Mouse (Mus musculus) layer of hippocampus, adult 2 months (tissue): ENCODE results near the gene Tuba3b. TPM values are rescaled to one million over a fixed set of nuclear protein-coding genes. Genes with fewer than 3 reads are reported as not detected.

ENCODE experiments used
- DNase-seq, 2 experiments: peaks; one replicate each; pipeline ENCODE4 v3.0.0; 2022; ENCODE audit warnings: low spot score in 2 of 2
- H3K27ac ChIP-seq: fragments of 200-600 bp; 2 replicates; pipeline ENCODE4 v1.8.1; 2022
- H3K4me3 ChIP-seq: fragments of 200-600 bp; 2 replicates; pipeline ENCODE4 v1.8.1; 2022; ENCODE audit warnings: mild to moderate bottlenecking
- CTCF ChIP-seq: fragments of 200-600 bp; conservative IDR thresholded peaks from 2 replicates; pipeline ENCODE4 v1.8.1; 2022; ENCODE audit warnings: antibody characterized with exemption, mild to moderate bottlenecking, moderate library complexity
- total RNA-seq, 2 experiments: library from RNA; stranded (reverse); gene quantifications; 2 replicates each; pipeline ENCODE4 v1.2.3; 2021

The Tuba3b gene
- total RNA-seq, 2 experiments from 2014 or later: not detected

GRCm38 (mm10) chr6:145591578-145591977 lies 24.0 kb upstream of the Tuba3b start:
- no peak for DNase-seq
- Histone ChIP-seq H3K4me3 (no peak overlapping the region), H3K27ac (no peak overlapping the region)
- TF ChIP-seq CTCF: no peak

DNA sequence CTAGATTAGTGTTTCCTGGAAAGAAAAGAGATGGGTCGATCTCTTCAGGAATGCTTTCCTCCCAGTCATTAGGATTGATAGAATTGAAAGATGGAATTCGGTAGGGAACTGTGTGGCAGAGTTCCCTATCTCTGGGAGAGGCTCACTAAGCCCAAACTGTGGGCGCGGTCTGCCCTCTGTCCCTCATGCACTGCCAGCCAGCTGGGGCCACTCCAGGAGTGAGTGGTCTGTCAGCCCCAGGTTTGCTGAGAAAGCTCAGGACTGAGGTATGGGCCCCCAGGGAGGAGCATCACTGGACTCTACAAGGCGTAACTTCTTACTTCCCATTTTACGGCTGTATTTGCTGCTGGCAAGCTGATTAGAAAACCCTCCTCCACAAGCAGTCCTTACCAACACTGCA lies 23.5 kb upstream of the Tuba3b start:
- no peak for DNase-seq
- no peak overlapping the region for H3K4me3 ChIP-seq
- no peak overlapping the region for H3K27ac ChIP-seq
- no peak for TF ChIP-seq CTCF

GRCm38 (mm10) chr6:145592531-145592998 lies 23.0 kb upstream of the Tuba3b start:
- no peak overlapping the region for H3K4me3 ChIP-seq
- no peak overlapping the region for H3K27ac ChIP-seq
- DNase-seq: no peak
- no peak for TF ChIP-seq CTCF

GRCm38 (mm10) chr6:145593991-145594390 lies 21.6 kb upstream of the Tuba3b start:
- TF ChIP-seq CTCF: no peak
- Histone ChIP-seq H3K4me3 (no peak overlapping the region), H3K27ac (no peak overlapping the region)
- DNase-seq: no peak

GRCm38 (mm10) chr6:145595905-145596304 lies 19.7 kb upstream of the Tuba3b start:
- H3K27ac ChIP-seq: no peak overlapping the region
- H3K4me3 ChIP-seq: no peak overlapping the region
- no peak for DNase-seq
- TF ChIP-seq CTCF: no peak

- Histone ChIP-seq H3K4me3 (no peak overlapping the region), H3K27ac (no peak overlapping the region)
- no peak for TF ChIP-seq CTCF
- no peak for DNase-seq
Observed at GRCm38 (mm10) chr6:145598794-145599555, 16.6 kb upstream of the Tuba3b start.

- H3K4me3 ChIP-seq: no peak overlapping the region
- DNase-seq: no peak
- TF ChIP-seq CTCF: no peak
- H3K27ac ChIP-seq: no peak overlapping the region
Observed at GRCm38 (mm10) chr6:145604126-145604525, 11.4 kb upstream of the Tuba3b start.

GRCm38 (mm10) chr6:145604648-145605047 lies 10.9 kb upstream of the Tuba3b start:
- no peak overlapping the region for H3K4me3 ChIP-seq
- no peak for DNase-seq
- no peak overlapping the region for H3K27ac ChIP-seq
- no peak for TF ChIP-seq CTCF

DNA sequence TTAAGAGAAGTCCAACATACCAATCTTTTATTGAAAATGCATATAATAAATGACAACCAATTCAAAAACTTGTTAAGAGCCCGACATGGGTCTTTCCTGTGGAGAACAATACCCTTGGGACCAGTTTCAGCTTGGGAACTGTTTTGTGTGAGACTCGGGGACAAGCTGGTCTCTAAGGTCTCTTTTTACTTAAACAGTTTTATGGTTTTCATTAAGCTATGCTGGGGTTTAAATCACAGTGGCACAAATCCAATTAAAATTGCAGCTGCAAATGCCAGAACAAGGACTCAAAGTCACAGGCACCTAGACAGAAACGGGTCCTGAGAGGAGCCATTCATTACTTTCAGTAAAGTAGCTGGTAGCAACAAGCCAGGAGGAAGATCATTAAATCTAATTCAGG lies 10.4 kb upstream of the Tuba3b start:
- Histone ChIP-seq H3K4me3 (no peak overlapping the region), H3K27ac (peak overlapping the region; percentile 19; the same call in 1 of the 2 replicates)
- DNase-seq: no peak
- TF ChIP-seq CTCF: no peak

GRCm38 (mm10) chr6:145607746-145608145 lies 7.8 kb upstream of the Tuba3b start:
- TF ChIP-seq CTCF: no peak
- no peak for DNase-seq
- no peak overlapping the region for H3K27ac ChIP-seq
- H3K4me3 ChIP-seq: no peak overlapping the region

GRCm38 (mm10) chr6:145608693-145609092 lies 6.9 kb upstream of the Tuba3b start:
- Histone ChIP-seq H3K4me3 (no peak overlapping the region), H3K27ac (no peak overlapping the region)
- no peak for DNase-seq
- no peak for TF ChIP-seq CTCF

DNA sequence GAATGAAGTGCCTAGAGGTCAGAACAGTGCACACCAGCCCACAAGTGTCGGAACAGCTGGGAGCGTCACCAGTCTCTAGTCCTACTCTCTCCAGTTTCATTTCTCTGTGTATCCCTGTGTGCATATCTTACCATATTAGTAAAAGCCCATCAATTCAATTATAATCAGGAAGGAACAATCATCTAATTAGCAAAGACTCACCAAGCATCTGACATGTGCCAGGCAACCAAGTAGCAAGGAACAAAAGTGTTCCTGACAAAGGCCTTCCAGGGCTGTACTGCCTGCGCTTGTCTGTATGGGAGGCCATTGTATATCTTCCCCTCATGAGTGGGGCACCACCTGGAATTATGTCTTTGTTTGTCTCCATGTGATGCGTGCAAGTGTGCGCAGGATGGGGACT lies 4.7 kb upstream of the Tuba3b start:
- DNase-seq: no peak
- TF ChIP-seq CTCF: no peak
- no peak overlapping the region for H3K27ac ChIP-seq
- no peak overlapping the region for H3K4me3 ChIP-seq

DNA sequence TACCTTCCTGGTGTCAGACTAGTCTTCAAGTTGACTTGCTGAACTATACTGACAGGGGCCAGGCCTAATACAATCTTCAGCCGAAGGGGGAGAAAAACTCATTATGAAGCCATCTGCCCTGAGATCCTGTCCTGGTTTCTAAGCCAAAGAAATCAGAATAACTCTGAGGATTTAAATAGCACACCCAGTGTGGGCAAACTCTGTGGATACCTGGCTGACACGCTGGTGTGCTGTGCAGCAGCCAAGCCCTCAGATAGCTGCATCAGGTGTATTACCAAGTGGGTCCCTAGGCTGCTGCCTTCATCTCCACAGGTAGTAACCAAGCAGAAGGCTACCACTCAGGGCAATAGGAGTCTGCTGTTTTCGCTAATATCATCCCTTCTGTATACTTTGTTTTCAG lies 2.9 kb upstream of the Tuba3b start:
- Histone ChIP-seq H3K4me3 (no peak overlapping the region; the same call in 1 of the 2 replicates), H3K27ac (no peak overlapping the region)
- no peak for DNase-seq
- TF ChIP-seq CTCF: no peak

GRCm38 (mm10) chr6:145614219-145614618 lies 1.3 kb upstream of the Tuba3b start, which contains the start of gene Lmntd1:
Lmntd1 (minus strand) TSS chr6:145614319.
- TF ChIP-seq CTCF: no peak
- peak within 1 kb of the TSS; percentile 1; the same call in 1 of the 2 replicates for H3K4me3 ChIP-seq
- DNase-seq: no peak
- H3K27ac ChIP-seq: no peak within 1 kb of the TSS; the same call in 1 of the 2 replicates
